Mouse (Mus musculus) olfactory bulb, adult 2 months (tissue): ENCODE data around the gene Olfr78.

Source experiments
- CTCF ChIP-seq: fragments of 200-500 bp; IDR thresholded peaks from 2 replicates; pipeline ENCODE4 v1.5.1; 2012; ENCODE audit warnings: low read depth, mild to moderate bottlenecking, low read length, moderate library complexity; ENCODE audit not compliant: insufficient read depth
- POLR2A ChIP-seq: fragments of 200-500 bp; IDR thresholded peaks from 2 replicates; pipeline ENCODE4 v1.6.1; 2012; ENCODE audit warnings: mild to moderate bottlenecking, low read depth, low read length, moderate library complexity; ENCODE audit not compliant: insufficient read depth

GRCm38 (mm10) chr7:102733793-102734192 lies 25.5 kb downstream of the Olfr78 start:
- no peak for TF ChIP-seq POLR2A
- TF ChIP-seq CTCF = no peak
